Mouse (Mus musculus): ENCODE data around the gene Zbtb3.

Gene Zbtb3

GRCm38 (mm10) chr19:8802130-8802821, at the start of gene Zbtb3:
Zbtb3 (plus strand) TSS chr19:8802555.
- peak; percentile 90 to 93 for DNase-seq (ENCODE audit: low read depth in 1 of 2, low spot score in 2 of 2)

DNA sequence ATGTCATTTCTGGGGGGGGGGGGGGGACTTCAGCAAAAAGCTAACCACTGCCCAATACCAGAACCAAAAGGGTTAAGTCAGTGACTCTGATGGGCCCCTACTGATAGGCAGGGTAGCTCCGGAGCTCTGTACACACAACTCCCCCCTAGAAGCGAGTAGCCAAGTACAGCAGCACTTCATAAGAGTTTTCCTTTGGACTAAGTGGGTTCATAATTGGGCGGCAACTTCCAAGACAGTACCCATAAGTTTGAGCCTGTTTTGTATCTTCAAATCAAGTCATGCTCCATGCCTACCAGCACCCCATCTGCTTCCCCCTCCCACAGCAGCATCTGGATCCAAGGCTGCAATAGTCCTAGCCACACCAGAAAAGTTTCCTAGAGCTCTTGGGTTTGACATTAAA, 46.7 kb upstream of the Zbtb3 start:
- DNase-seq (ENCODE audit: low read depth in 1 of 2, low spot score in 2 of 2), result no peak

- peak; percentile 62 to 86 for DNase-seq (ENCODE audit: low read depth in 1 of 2, low spot score in 2 of 2)
Measured at GRCm38 (mm10) chr19:8756635-8757387, 45.5 kb upstream of the Zbtb3 start, which contains the start of gene Nxf1. Nxf1 (plus strand) TSS chr19:8757073.

GRCm38 (mm10) chr19:8757471-8757998, 44.8 kb upstream of the Zbtb3 start:
- DNase-seq (ENCODE audit: low read depth in 1 of 2, low spot score in 2 of 2), result no peak

GRCm38 (mm10) chr19:8758899-8759298, 43.5 kb upstream of the Zbtb3 start:
- no peak for DNase-seq (ENCODE audit: low read depth in 1 of 2, low spot score in 2 of 2)

DNA sequence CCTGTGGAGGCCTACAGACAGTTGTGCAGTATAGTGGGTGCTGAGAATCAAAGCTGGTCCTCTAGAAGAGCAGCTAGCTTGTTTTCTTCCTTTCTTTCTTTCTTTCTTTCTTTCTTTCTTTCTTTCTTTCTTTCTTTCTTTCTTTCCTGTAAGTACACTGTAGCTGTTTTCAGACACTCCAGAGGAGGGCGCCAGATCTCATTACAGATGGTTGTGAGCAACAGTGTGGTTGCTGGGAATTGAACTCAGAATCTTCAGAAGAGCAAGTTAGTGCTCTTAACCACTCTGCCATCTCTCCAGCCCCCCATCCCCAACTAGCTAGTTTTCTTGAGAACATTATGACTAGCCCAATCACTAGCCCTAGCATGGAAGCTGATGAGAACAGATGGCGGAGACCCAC, 41.6 kb upstream of the Zbtb3 start:
- no peak for DNase-seq (ENCODE audit: low read depth in 1 of 2, low spot score in 2 of 2)

DNA sequence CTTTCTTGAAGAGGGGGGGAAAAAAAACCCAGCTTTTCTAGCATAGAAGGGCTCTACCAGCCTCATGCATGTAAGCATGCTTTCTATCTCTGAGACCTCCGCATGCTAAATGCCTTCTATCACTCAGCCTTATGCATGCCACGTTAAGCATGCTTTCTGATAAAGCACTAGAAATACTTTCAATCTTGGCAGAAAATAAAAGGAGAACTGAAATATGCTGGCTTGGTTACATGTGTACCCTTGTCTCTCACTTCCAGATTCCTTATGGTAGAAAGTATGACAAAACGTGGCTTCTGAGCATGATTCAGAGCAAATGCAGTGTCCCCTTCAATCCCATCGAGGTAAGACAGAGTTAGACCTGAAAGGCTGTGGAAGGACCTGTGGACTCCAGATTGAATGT, 39.1 kb upstream of the Zbtb3 start:
- DNase-seq (ENCODE audit: low read depth in 1 of 2, low spot score in 2 of 2), result no peak

DNA sequence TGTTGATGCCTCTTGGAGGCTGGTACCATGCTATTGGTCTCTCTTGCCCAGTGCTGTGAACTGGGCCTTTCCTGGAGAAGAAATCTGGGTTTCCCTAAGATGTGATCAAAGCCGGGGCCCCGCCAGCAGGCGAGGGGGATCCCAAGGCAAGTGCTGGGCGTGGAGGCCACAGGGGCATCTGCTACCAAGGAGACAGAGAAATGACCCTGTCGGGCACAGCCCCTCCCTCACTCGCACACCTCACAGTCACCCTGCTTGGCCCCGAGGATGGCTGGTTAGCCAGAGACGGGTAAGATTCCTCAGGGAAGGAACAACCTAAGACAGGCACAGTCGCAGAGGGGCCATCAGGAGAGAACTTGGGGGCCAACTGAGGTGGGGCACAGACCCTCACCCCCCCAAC, 36.8 kb upstream of the Zbtb3 start:
- no peak for DNase-seq (ENCODE audit: low read depth in 1 of 2, low spot score in 2 of 2)

GRCm38 (mm10) chr19:8770567-8771270, 31.6 kb upstream of the Zbtb3 start, which contains the start of gene Tmem223:
Tmem223 (plus strand) TSS chr19:8770996.
- peak; percentile 47 to 55 for DNase-seq (ENCODE audit: low read depth in 1 of 2, low spot score in 2 of 2)

GRCm38 (mm10) chr19:8772996-8773395, 29.4 kb upstream of the Zbtb3 start:
- DNase-seq (ENCODE audit: low read depth in 1 of 2, low spot score in 2 of 2), result no peak

DNA sequence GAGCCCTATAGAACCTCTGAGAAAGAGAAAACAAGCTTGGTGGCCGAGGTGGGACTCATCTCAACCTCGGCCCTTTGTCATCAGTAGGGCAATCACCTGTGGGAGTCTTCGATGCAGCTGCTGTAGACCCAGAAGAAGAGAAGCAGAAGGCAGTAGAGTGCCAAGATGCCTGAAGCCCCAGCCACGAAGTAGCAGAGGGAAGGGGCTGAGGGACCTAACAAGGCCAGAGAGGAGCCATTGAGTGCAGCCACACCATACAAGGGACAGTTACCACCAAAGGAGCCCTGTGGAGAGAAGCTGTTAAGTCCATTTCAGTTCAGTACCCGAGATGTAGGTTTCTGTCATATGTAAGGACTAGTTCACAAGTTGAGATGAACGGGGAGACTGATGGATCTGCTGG, 28.9 kb upstream of the Zbtb3 start:
- DNase-seq (ENCODE audit: low read depth in 1 of 2, low spot score in 2 of 2), result no peak

GRCm38 (mm10) chr19:8774086-8774835, 28.1 kb upstream of the Zbtb3 start, which contains the start of gene Tmem179b:
Tmem179b (minus strand) TSS chr19:8774467.
- peak; percentile 87 to 95 for DNase-seq (ENCODE audit: low read depth in 1 of 2, low spot score in 2 of 2)

GRCm38 (mm10) chr19:8774951-8775421, 27.4 kb upstream of the Zbtb3 start:
- no peak for DNase-seq (ENCODE audit: low read depth in 1 of 2, low spot score in 2 of 2)

DNA sequence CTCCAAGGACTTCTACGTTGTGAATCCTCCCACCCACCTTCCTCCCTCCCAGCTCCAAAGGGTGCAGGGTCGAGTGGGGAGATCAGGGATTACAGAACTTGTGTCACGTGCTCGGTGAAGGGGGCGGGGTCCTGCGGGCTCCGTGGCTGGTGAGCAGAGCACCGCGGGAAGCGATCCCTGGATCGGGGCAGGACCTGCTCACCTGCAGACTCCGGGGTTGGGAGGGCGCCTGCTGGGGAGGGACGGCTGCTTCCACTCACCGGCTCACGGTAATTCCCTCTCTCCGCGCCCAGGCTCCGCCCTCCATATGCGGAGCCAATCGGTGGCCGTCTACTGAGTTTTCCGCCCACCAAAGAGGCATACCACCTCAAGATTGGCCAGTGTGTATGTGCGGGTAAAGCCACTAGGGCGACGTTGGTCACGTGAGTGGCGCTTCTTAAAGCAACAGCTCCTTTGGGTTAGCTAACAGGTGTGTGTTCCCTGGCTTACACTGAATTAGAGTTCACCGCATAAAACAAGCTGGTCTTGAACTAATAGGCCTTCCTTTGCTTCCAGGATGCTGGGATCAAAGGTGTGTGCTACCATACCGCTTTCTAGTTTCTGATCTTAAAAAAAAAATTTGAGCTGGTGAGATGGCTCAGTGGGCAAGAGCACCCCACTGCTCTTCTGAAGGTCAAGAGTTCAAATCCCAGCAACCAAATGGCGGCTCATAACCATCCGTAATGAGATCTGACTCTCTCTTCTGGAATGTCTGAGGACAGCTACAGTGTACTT, 16.2 kb upstream of the Zbtb3 start, which contains the start of gene Taf6l:
Gene Taf6l, minus strand, starts transcription at position 410 of the 774 bp plus-strand sequence.
- peak; percentile 75 to 82 for DNase-seq (ENCODE audit: low read depth in 1 of 2, low spot score in 2 of 2)

DNA sequence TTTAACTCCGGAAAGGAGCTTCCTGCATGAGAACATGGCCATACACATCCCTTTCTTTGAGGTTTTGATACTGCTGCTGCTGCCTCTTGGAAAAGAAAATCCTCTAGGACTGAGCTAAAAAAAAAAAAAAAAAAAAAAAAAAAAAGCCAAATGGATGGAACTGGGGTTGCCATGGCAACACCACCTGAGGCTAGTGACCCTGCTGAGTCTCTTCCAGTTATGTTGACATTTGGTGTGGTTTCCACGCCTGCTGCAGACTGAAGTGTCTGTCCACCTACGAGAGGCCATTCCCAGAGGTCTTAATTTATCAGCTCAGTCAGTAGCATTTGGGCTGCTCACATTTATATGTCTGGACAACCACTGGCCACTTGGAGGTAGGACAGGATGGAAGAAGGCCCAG, 13.8 kb upstream of the Zbtb3 start:
- no peak for DNase-seq (ENCODE audit: low read depth in 1 of 2, low spot score in 2 of 2)

DNA sequence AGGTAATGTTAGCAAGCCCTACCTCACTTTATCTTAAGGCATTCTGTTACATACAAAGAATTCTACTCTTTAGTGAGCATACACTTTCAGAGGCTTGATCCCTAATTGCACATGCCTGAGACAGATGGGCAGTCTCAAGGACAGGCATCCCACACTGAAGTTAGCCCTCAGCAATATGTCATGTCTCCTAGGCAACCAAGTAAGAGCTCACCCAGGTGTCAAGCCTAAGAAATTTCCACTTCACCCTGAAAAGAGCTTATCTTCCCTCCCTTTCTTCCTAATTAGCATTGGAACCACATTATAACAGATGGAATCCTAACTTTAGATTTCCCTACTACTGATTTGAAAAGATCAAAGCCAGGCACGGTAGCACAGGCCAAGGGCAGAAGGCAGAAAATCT, 13.2 kb upstream of the Zbtb3 start:
- no peak for DNase-seq (ENCODE audit: low read depth in 1 of 2, low spot score in 2 of 2)

- DNase-seq (ENCODE audit: low read depth in 1 of 2, low spot score in 2 of 2), result no peak
Measured at GRCm38 (mm10) chr19:8790171-8790570, 12.2 kb upstream of the Zbtb3 start.

- DNase-seq (ENCODE audit: low read depth in 1 of 2, low spot score in 2 of 2), result peak; percentile 53 to 81
Measured at GRCm38 (mm10) chr19:8798264-8798946, 4.0 kb upstream of the Zbtb3 start, which contains the start of gene Polr2g. Polr2g (minus strand) TSS chr19:8798577.

DNA sequence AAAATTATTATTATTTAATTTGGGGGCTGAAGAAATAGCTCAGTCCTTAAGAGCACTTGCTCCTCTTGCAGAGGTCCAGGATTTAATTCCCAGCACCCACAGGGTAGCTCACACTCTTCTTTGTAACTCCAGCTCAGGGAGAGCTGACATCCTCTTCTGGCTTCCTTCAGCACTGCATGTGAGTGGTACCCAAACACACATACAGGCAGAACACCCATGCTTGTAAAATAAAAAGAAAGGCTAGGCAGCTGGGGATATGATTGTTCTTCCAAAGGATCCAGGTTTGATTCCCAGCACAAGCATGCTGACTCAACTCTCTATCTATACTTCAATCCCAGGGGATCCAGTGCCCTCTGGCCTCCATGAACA, 3.4 kb upstream of the Zbtb3 start:
- DNase-seq (ENCODE audit: low read depth in 1 of 2, low spot score in 2 of 2), result no peak
